Mouse (Mus musculus): ENCODE measurements around the gene Olfr1254. TPM values are rescaled to one million over a fixed set of nuclear protein-coding genes. Genes with fewer than 3 reads are reported as not detected.

The Olfr1254 gene
- polyA plus RNA-seq (2012; rRNA removed) (not detected in 2 replicates), polyA plus RNA-seq (2014; fragmentation: Nextera tagmentation; extraction: Ambion mirVana) (not detected in 2 replicates)

- TF ChIP-seq CTCF (IDR thresholded peaks at IDR 0.05; ENCODE audit: low read depth) (no peak), EP300 (IDR thresholded peaks at IDR 0.05; ENCODE audit: low read depth) (no peak)
- H3K27ac ChIP-seq, result no peak within 1 kb of the TSS
- ATAC-seq (ENCODE audit: insufficient read depth) (no peak), DNase-seq (ENCODE audit: low read depth in 3 of 3, low spot score in 3 of 3) (no peak)
- H3K4me3 ChIP-seq (ENCODE audit: insufficient read depth in 1 of 2, low read depth in 2 of 2, low read length in 2 of 2), result no peak within 1 kb of the TSS
- H3K9me3 ChIP-seq (ENCODE audit: control insufficient read depth, low read length), result no peaks in the 10 kb centered on the region
- H3K9ac ChIP-seq (replicated peaks), result no peak within 1 kb of the TSS
- no peak within 1 kb of the TSS for H3K4me2 ChIP-seq (ENCODE audit: low read depth)
- no peaks in the 10 kb centered on the region for H3K36me3 ChIP-seq (replicated peaks; ENCODE audit: control insufficient read depth, insufficient read depth, low read depth)
- H3K27me3 ChIP-seq (ENCODE audit: control insufficient read depth, insufficient read depth, low read length), result no peaks in the 10 kb centered on the region
- no peaks in the 10 kb centered on the region for H3K4me1 ChIP-seq (replicated peaks; ENCODE audit: control insufficient read depth in 2 of 2, insufficient read depth in 2 of 2, low read length in 1 of 2)
Measured at GRCm38 (mm10) chr2:89793519-89793918, at the start of gene Olfr1254. Gene Olfr1254 (minus strand): TSS chr2:89793619.

- TF ChIP-seq EP300 (IDR thresholded peaks at IDR 0.05; ENCODE audit: low read depth), result no peak
- TF ChIP-seq CTCF (IDR thresholded peaks at IDR 0.05; ENCODE audit: low read depth), result no peak
- Histone ChIP-seq H3K4me3 (ENCODE audit: insufficient read depth in 1 of 2, low read depth in 2 of 2, low read length in 2 of 2) (no peak within 1 kb of the TSS), H3K27me3 (ENCODE audit: control insufficient read depth, insufficient read depth, low read length) (no peaks in the 10 kb centered on the region), H3K27ac (no peak within 1 kb of the TSS), H3K9ac (replicated peaks) (no peak within 1 kb of the TSS), H3K36me3 (replicated peaks; ENCODE audit: control insufficient read depth, insufficient read depth, low read depth) (no peaks in the 10 kb centered on the region), H3K4me2 (ENCODE audit: low read depth) (no peak within 1 kb of the TSS), H3K9me3 (ENCODE audit: control insufficient read depth, low read length) (no peaks in the 10 kb centered on the region), H3K4me1 (replicated peaks; ENCODE audit: control insufficient read depth in 2 of 2, insufficient read depth in 2 of 2, low read length in 1 of 2) (no peaks in the 10 kb centered on the region)
- DNase-seq (ENCODE audit: low read depth in 3 of 3, low spot score in 3 of 3) (no peak), ATAC-seq (ENCODE audit: insufficient read depth) (no peak)
- WGBS (ENCODE audit: insufficient replicate concordance), result 40% methylated on average over 2 of the region's 2 CpGs
Measured at GRCm38 (mm10) chr2:89841455-89841854, 48.0 kb upstream of the Olfr1254 start, which contains the start of gene Olfr1256. Gene Olfr1256 (minus strand): TSS chr2:89841555.

- H3K27ac ChIP-seq, result no peak overlapping the region
- no peak overlapping the region for H3K4me2 ChIP-seq (ENCODE audit: low read depth)
- no peaks in the 10 kb centered on the region for H3K27me3 ChIP-seq (ENCODE audit: control insufficient read depth, insufficient read depth, low read length)
- ATAC-seq (ENCODE audit: insufficient read depth), result no peak
- no peak for DNase-seq (ENCODE audit: low read depth in 3 of 3, low spot score in 3 of 3)
- no peak overlapping the region for H3K9ac ChIP-seq (replicated peaks)
- H3K4me3 ChIP-seq (ENCODE audit: insufficient read depth in 1 of 2, low read depth in 2 of 2, low read length in 2 of 2), result no peak overlapping the region
- TF ChIP-seq EP300 (IDR thresholded peaks at IDR 0.05; ENCODE audit: low read depth) (no peak), CTCF (IDR thresholded peaks at IDR 0.05; ENCODE audit: low read depth) (no peak)
- no peaks in the 10 kb centered on the region for H3K36me3 ChIP-seq (replicated peaks; ENCODE audit: control insufficient read depth, insufficient read depth, low read depth)
- H3K4me1 ChIP-seq (replicated peaks; ENCODE audit: control insufficient read depth in 2 of 2, insufficient read depth in 2 of 2, low read length in 1 of 2), result no peaks in the 10 kb centered on the region
- 44% methylated on average over 1 of the region's 1 CpGs for WGBS (ENCODE audit: insufficient replicate concordance)
- no peaks in the 10 kb centered on the region; the same call in 1 of the 2 replicates for H3K9me3 ChIP-seq (ENCODE audit: control insufficient read depth, low read length)
Measured at GRCm38 (mm10) chr2:89820216-89820615, 26.8 kb upstream of the Olfr1254 start.

GRCm38 (mm10) chr2:89811751-89812150 lies 18.3 kb upstream of the Olfr1254 start, which contains the start of gene Olfr1255:
Gene Olfr1255 (plus strand): TSS chr2:89812051.
- H3K27me3 ChIP-seq (ENCODE audit: control insufficient read depth, insufficient read depth, low read length), result no peaks in the 10 kb centered on the region
- H3K36me3 ChIP-seq (replicated peaks; ENCODE audit: control insufficient read depth, insufficient read depth, low read depth), result no peaks in the 10 kb centered on the region
- no peak for DNase-seq (ENCODE audit: low read depth in 3 of 3, low spot score in 3 of 3)
- no peaks in the 10 kb centered on the region for H3K9me3 ChIP-seq (ENCODE audit: control insufficient read depth, low read length)
- no peaks in the 10 kb centered on the region for H3K4me1 ChIP-seq (replicated peaks; ENCODE audit: control insufficient read depth in 2 of 2, insufficient read depth in 2 of 2, low read length in 1 of 2)
- H3K4me3 ChIP-seq (ENCODE audit: insufficient read depth in 1 of 2, low read depth in 2 of 2, low read length in 2 of 2), result no peak within 1 kb of the TSS
- TF ChIP-seq EP300 (IDR thresholded peaks at IDR 0.05; ENCODE audit: low read depth) (no peak), CTCF (IDR thresholded peaks at IDR 0.05; ENCODE audit: low read depth) (no peak)
- 58% methylated on average over 3 of the region's 3 CpGs for WGBS (ENCODE audit: insufficient replicate concordance)
- no peak within 1 kb of the TSS for H3K27ac ChIP-seq
- no peak for ATAC-seq (ENCODE audit: insufficient read depth)
- H3K4me2 ChIP-seq (ENCODE audit: low read depth), result no peak within 1 kb of the TSS
- H3K9ac ChIP-seq (replicated peaks), result no peak within 1 kb of the TSS

GRCm38 (mm10) chr2:89810751-89811150 lies 17.3 kb upstream of the Olfr1254 start:
- no peak for ATAC-seq (ENCODE audit: insufficient read depth)
- Histone ChIP-seq H3K4me1 (replicated peaks; ENCODE audit: control insufficient read depth in 2 of 2, insufficient read depth in 2 of 2, low read length in 1 of 2) (no peaks in the 10 kb centered on the region), H3K27ac (no peak overlapping the region), H3K9me3 (ENCODE audit: control insufficient read depth, low read length) (no peaks in the 10 kb centered on the region), H3K36me3 (replicated peaks; ENCODE audit: control insufficient read depth, insufficient read depth, low read depth) (no peaks in the 10 kb centered on the region), H3K4me2 (ENCODE audit: low read depth) (no peak overlapping the region), H3K9ac (replicated peaks) (no peak overlapping the region), H3K4me3 (ENCODE audit: insufficient read depth in 1 of 2, low read depth in 2 of 2, low read length in 2 of 2) (no peak overlapping the region), H3K27me3 (ENCODE audit: control insufficient read depth, insufficient read depth, low read length) (no peaks in the 10 kb centered on the region)
- no peak for DNase-seq (ENCODE audit: low read depth in 3 of 3, low spot score in 3 of 3)
- no peak for TF ChIP-seq CTCF (IDR thresholded peaks at IDR 0.05; ENCODE audit: low read depth)
- TF ChIP-seq EP300 (IDR thresholded peaks at IDR 0.05; ENCODE audit: low read depth), result no peak
- 45% methylated on average over 2 of the region's 2 CpGs for WGBS (ENCODE audit: insufficient replicate concordance)

Data from liver, embryonic 14.5 days (tissue).